Mouse (Mus musculus): ENCODE measurements around the gene Farp1. TPM values are rescaled to one million over a fixed set of nuclear protein-coding genes. Genes with fewer than 3 reads are reported as not detected.

Farp1 gene
- polyA plus RNA-seq, 1 experiment from 2014 or later: 25.0 TPM

DNA sequence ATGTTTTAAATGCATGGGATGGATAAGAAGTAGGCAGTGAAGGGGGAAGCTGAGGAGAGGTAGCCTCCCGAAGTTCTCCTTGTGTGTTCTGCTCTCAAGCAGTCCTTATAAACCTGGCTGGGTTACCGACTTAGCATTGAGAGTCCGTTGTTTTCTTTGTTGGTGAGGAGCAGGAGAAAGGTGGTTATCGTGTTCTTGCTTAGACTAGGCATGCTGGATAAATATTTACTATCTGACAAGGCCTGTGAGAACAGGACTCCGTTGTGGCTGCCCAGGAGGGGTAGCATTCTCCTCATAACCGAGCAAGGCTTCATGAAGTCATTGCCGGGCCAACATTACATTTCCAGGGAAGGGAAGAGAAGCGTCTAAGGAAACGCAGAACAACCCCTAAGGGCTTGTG lies 135.3 kb downstream of the Farp1 start:
- H3K4me2 ChIP-seq: no peak overlapping the region
- peak overlapping the region; percentile 15; the same call in 1 of the 2 replicates for H3K27ac ChIP-seq
- no peak overlapping the region for H3K4me3 ChIP-seq
- H3K36me3 ChIP-seq: no peaks in the 10 kb centered on the region
- H3K27me3 ChIP-seq: no peaks in the 10 kb centered on the region
- ATAC-seq (ENCODE audit: borderline replicate concordance, extremely low read depth, low FRiP score, low TSS enrichment): no peak
- 50% methylated on average over 9 of the region's 9 CpGs for WGBS
- no peak overlapping the region for H3K9ac ChIP-seq
- H3K4me1 ChIP-seq: peaks cover 23% of the 10 kb centered on the region
- no peaks in the 10 kb centered on the region for H3K9me3 ChIP-seq

DNA sequence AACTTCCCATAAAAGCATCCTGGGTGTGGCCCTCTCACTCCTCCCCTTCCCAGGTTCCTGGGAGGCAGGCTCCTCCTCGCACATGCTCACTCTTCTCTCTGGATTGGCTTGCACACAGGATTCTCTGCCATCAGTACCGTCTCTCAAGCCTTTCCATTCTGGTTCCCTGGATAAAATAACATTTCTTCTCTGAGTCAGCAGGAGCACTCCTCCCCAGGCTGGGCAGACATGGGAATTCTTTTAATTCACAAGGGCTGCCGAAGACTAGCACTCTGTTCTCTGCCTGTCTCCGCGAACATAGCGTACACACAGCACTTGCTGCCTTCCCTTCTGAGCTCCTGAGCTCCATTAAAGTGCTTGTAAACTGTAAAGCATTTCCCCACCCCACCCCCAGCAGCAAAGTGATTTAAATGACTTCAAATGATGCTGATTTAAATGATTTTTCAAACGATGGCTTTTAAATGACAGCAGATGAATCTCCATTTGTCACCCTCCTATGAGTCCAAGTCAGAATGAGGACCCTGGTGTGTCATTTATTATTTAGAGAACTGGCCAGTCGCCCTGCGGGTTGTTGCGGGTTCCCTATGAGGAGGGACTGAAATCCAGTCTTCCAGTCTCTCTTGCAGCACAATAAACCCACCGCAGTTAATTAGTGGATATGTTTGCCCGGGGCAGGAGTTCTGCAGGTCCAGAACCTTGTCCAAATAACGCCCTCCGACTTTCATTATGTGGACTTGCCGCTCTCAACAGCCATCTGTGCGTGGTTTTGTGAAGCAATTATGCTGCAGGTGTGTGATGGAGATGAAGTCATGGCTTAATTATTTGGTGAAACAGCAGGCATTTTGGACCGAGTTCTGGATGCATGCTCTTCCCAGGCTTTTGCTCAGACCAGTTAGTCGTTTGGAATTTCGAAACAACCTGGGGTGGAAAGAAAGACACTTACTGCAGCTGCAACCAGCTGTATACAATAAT lies 137.4 kb downstream of the Farp1 start:
- no peaks in the 10 kb centered on the region for H3K36me3 ChIP-seq
- no peak overlapping the region for H3K4me3 ChIP-seq
- no peak overlapping the region for H3K27ac ChIP-seq
- no peak for ATAC-seq (ENCODE audit: borderline replicate concordance, extremely low read depth, low FRiP score, low TSS enrichment)
- H3K9me3 ChIP-seq: no peaks in the 10 kb centered on the region
- H3K27me3 ChIP-seq: no peaks in the 10 kb centered on the region
- 59% methylated on average over 19 of the region's 19 CpGs for WGBS
- no peak overlapping the region for H3K9ac ChIP-seq
- peaks cover 31% of the 10 kb centered on the region for H3K4me1 ChIP-seq
- no peak overlapping the region for H3K4me2 ChIP-seq

DNA sequence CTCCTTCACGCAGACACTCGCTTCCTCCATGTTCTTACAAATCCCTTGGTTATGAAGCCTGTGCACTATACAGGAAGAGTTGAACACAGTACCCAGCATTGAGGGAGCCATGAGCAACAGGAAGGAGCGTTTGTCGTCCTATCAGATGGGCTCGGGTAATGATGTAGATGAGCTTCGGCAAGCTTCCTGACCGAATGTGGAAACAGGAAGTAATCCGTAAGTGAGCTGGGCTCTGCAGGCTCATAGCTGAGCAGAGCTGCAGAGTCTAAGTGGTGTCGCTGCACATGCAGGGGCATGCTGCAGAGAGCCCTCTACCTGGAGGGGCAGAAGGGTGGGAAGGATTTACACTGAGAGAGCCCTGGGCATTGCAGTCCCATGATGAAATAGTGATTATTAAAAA lies 140.4 kb downstream of the Farp1 start:
- Histone ChIP-seq H3K4me1 (peaks cover 30% of the 10 kb centered on the region), H3K27ac (no peak overlapping the region), H3K9me3 (no peaks in the 10 kb centered on the region), H3K36me3 (no peaks in the 10 kb centered on the region), H3K27me3 (no peaks in the 10 kb centered on the region), H3K4me3 (no peak overlapping the region), H3K4me2 (no peak overlapping the region), H3K9ac (no peak overlapping the region)
- 54% methylated on average over 9 of the region's 9 CpGs for WGBS
- ATAC-seq (ENCODE audit: borderline replicate concordance, extremely low read depth, low FRiP score, low TSS enrichment): no peak

GRCm38 (mm10) chr14:121175861-121176260 lies 140.9 kb downstream of the Farp1 start:
- no peaks in the 10 kb centered on the region for H3K9me3 ChIP-seq
- no peak overlapping the region for H3K27ac ChIP-seq
- H3K4me2 ChIP-seq: no peak overlapping the region
- ATAC-seq (ENCODE audit: borderline replicate concordance, extremely low read depth, low FRiP score, low TSS enrichment): no peak
- no peak overlapping the region for H3K9ac ChIP-seq
- H3K27me3 ChIP-seq: no peaks in the 10 kb centered on the region
- no peak overlapping the region for H3K4me3 ChIP-seq
- WGBS: 50% methylated on average over 4 of the region's 4 CpGs
- H3K4me1 ChIP-seq: peaks cover 25% of the 10 kb centered on the region
- no peaks in the 10 kb centered on the region for H3K36me3 ChIP-seq

- whole genome bisulfite sequencing: 65% methylated on average over 6 of the region's 6 CpGs
- H3K9me3 ChIP-seq: no peaks in the 10 kb centered on the region
- H3K4me2 ChIP-seq: no peak overlapping the region
Observed at GRCm38 (mm10) chr14:121177907-121178306, 142.9 kb downstream of the Farp1 start.

GRCm38 (mm10) chr14:121180611-121181010 lies 145.6 kb downstream of the Farp1 start:
- no peaks in the 10 kb centered on the region for H3K9me3 ChIP-seq
- 55% methylated on average over 9 of the region's 9 CpGs for WGBS

More at GRCm38 (mm10) chr14:121177907-121178306, 142.9 kb downstream of the Farp1 start:
- ATAC-seq (ENCODE audit: borderline replicate concordance, extremely low read depth, low FRiP score, low TSS enrichment): no peak
- Histone ChIP-seq H3K4me1 (peaks cover 19% of the 10 kb centered on the region; the same call in 1 of the 2 replicates), H3K4me3 (no peak overlapping the region), H3K27me3 (no peaks in the 10 kb centered on the region), H3K9ac (no peak overlapping the region), H3K27ac (no peak overlapping the region), H3K36me3 (no peaks in the 10 kb centered on the region)

DNA sequence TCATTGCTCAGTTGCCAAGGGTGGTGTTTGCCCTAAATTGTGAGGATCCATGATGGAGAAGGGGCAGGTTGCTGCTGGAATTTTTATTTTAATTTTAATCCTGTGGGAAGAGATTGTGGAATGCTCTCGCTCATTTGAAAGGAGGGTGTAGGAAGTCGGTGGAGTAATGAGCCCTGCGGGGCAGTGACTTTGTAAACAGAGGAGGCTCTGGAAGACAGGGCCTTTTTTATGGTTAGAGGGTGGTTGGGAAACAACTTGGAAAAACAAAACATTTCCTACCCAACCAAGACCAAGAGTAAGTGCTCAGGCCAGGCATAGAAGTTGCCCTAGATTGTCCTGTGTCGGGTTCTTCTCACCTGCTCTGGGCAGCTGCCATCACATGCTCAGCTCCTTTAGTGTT lies 146.8 kb downstream of the Farp1 start:
- WGBS: 47% methylated on average over 4 of the region's 4 CpGs
- H3K9me3 ChIP-seq: no peaks in the 10 kb centered on the region
- no peak for ATAC-seq (ENCODE audit: borderline replicate concordance, extremely low read depth, low FRiP score, low TSS enrichment)
- no peaks in the 10 kb centered on the region for H3K36me3 ChIP-seq
- 0 out of 2 replicates have a peak, but pooled peaks cover 5% of the 10 kb centered on the region for H3K4me1 ChIP-seq
- H3K9ac ChIP-seq: no peak overlapping the region
- no peak overlapping the region for H3K27ac ChIP-seq
- no peak overlapping the region for H3K4me2 ChIP-seq
- H3K4me3 ChIP-seq: no peak overlapping the region
- no peaks in the 10 kb centered on the region for H3K27me3 ChIP-seq

More at GRCm38 (mm10) chr14:121180611-121181010, 145.6 kb downstream of the Farp1 start:
- no peak for ATAC-seq (ENCODE audit: borderline replicate concordance, extremely low read depth, low FRiP score, low TSS enrichment)
- Histone ChIP-seq H3K4me1 (peaks cover 10% of the 10 kb centered on the region; the same call in 1 of the 2 replicates), H3K9ac (no peak overlapping the region), H3K27ac (no peak overlapping the region), H3K27me3 (no peaks in the 10 kb centered on the region), H3K4me3 (no peak overlapping the region), H3K36me3 (no peaks in the 10 kb centered on the region), H3K4me2 (no peak overlapping the region)

DNA sequence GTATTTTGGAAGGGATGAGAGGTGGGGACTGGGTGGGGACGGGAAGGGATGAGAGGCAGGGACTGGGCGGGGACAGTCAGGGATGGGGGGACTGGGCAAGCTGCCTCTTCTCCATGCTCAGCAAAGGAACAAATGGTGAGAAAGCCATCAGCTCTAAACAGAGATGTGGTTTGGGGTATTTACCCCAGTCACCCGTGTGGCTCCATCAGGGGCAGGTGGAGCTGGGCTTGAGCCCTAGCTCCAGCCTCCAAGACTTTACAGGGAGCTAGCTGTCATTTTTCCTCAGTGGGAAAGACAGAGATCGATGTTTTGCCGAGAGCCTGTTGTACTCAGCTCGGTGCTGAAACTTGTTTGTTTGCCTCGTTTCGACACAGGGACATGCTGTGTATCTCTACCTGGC lies 148.0 kb downstream of the Farp1 start:
- 69% methylated on average over 8 of the region's 8 CpGs for WGBS
- H3K4me1 ChIP-seq: 0 out of 2 replicates have a peak, but pooled peaks cover 5% of the 10 kb centered on the region

GRCm38 (mm10) chr14:121183414-121184130 lies 148.6 kb downstream of the Farp1 start:
- no peaks in the 10 kb centered on the region for H3K9me3 ChIP-seq
- H3K4me2 ChIP-seq: no peak overlapping the region
- no peak overlapping the region for H3K4me3 ChIP-seq
- no peak overlapping the region for H3K27ac ChIP-seq
- 79% methylated on average over 8 of the region's 8 CpGs for WGBS
- H3K27me3 ChIP-seq: no peaks in the 10 kb centered on the region
- H3K36me3 ChIP-seq: no peaks in the 10 kb centered on the region
- no peak overlapping the region for H3K9ac ChIP-seq
- H3K4me1 ChIP-seq: 0 out of 2 replicates have a peak, but pooled peaks cover 5% of the 10 kb centered on the region
- ATAC-seq (ENCODE audit: borderline replicate concordance, extremely low read depth, low FRiP score, low TSS enrichment): no peak

More for the DNA sequence above, 148.0 kb downstream of the Farp1 start:
- Histone ChIP-seq H3K4me3 (no peak overlapping the region), H3K36me3 (no peaks in the 10 kb centered on the region), H3K27ac (no peak overlapping the region), H3K9me3 (no peaks in the 10 kb centered on the region), H3K9ac (no peak overlapping the region), H3K4me2 (no peak overlapping the region), H3K27me3 (no peaks in the 10 kb centered on the region)
- ATAC-seq (ENCODE audit: borderline replicate concordance, extremely low read depth, low FRiP score, low TSS enrichment): no peak

DNA sequence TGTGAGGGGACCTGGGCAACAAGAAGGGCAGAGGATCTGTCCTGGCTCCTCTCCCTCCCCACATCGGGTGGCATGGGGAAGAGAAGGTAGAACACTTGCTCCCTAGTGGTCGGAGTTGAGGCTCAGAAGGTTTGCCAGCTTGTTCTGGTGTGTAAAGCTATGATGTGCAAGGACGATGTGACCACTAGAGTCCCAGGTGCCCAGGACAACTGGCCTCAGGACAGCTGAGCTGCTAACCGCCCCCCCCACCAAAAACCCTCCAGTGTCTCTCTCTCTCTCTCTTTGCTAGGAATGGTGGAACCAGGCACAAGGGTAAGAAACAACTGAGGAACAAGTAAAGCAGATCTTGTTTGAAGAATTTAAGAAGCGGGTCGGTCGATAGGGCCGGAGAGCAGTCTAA lies 149.4 kb downstream of the Farp1 start:
- no peak overlapping the region for H3K27ac ChIP-seq
- WGBS: 95% methylated on average over 8 of the region's 8 CpGs
- H3K27me3 ChIP-seq: no peaks in the 10 kb centered on the region
- no peak overlapping the region for H3K4me3 ChIP-seq
- no peaks in the 10 kb centered on the region for H3K9me3 ChIP-seq
- no peak overlapping the region for H3K9ac ChIP-seq
- no peak for ATAC-seq (ENCODE audit: borderline replicate concordance, extremely low read depth, low FRiP score, low TSS enrichment)
- H3K36me3 ChIP-seq: no peaks in the 10 kb centered on the region
- H3K4me1 ChIP-seq: 0 out of 2 replicates have a peak, but pooled peaks cover 5% of the 10 kb centered on the region
- H3K4me2 ChIP-seq: no peak overlapping the region

- H3K36me3 ChIP-seq: no peaks in the 10 kb centered on the region
- no peaks in the 10 kb centered on the region for H3K27me3 ChIP-seq
- no peak overlapping the region for H3K4me2 ChIP-seq
- H3K4me3 ChIP-seq: no peak overlapping the region
- ATAC-seq (ENCODE audit: borderline replicate concordance, extremely low read depth, low FRiP score, low TSS enrichment): no peak
- no peak overlapping the region for H3K9ac ChIP-seq
- no peaks in the 10 kb centered on the region for H3K9me3 ChIP-seq
- peaks cover 21% of the 10 kb centered on the region for H3K4me1 ChIP-seq
- no peak overlapping the region; the same call in 1 of the 2 replicates for H3K27ac ChIP-seq
- WGBS: 80% methylated on average over 8 of the region's 8 CpGs
Observed at GRCm38 (mm10) chr14:121186402-121186894, 151.4 kb downstream of the Farp1 start.

Measured in lung, embryonic 15.5 days (tissue).